Mouse (Mus musculus) midbrain, embryonic 11.5 days (tissue): ENCODE results near the gene Ccdc15. TPM values are rescaled to one million over a fixed set of nuclear protein-coding genes. Genes with fewer than 3 reads are reported as not detected.

Experiments used
- ATAC-seq: fragments of 200-750 bp; cut with Nextera tagmentation; 2 replicates; pipeline ENCODE4 v1.8.0; 2017; ENCODE audit warnings: moderate TSS enrichment, moderate library complexity; ENCODE audit not compliant: low FRiP score
- DNase-seq: peaks from one replicate; pipeline ENCODE4 v3.0.0; 2015; ENCODE audit warnings: low spot score; ENCODE audit errors: missing footprints
- H3K27ac ChIP-seq: fragments of 300-500 bp; sonication (generic); 2 replicates; pipeline ENCODE4 v1.5.1; 2014; ENCODE audit warnings: low read depth, low read length
- H3K27me3 ChIP-seq: fragments of 300-500 bp; sonication (generic); 2 replicates; pipeline ENCODE4 v1.6.1; 2014; ENCODE audit warnings: mild to moderate bottlenecking, low read length, moderate library complexity, mixed read lengths; ENCODE audit not compliant: control insufficient read depth, insufficient read depth
- H3K36me3 ChIP-seq: fragments of 300-500 bp; sonication (generic); 2 replicates; pipeline ENCODE4 v1.6.1; 2014; ENCODE audit warnings: mild to moderate bottlenecking, low read length, moderate library complexity, mixed read lengths; ENCODE audit not compliant: control insufficient read depth, insufficient read depth
- H3K4me1 ChIP-seq: fragments of 300-500 bp; sonication (generic); 2 replicates; pipeline ENCODE4 v1.6.1; 2014; ENCODE audit warnings: low read length; ENCODE audit not compliant: control insufficient read depth, insufficient read depth
- H3K4me2 ChIP-seq: fragments of 300-500 bp; sonication (generic); 2 replicates; pipeline ENCODE4 v1.6.1; 2014; ENCODE audit warnings: mild to moderate bottlenecking, moderate library complexity
- H3K4me3 ChIP-seq: fragments of 300-500 bp; sonication (generic); 2 replicates; pipeline ENCODE4 v1.5.1; 2014; ENCODE audit warnings: low read depth, low read length
- H3K9ac ChIP-seq: fragments of 300-500 bp; sonication (generic); 2 replicates; pipeline ENCODE4 v1.6.1; 2014; ENCODE audit warnings: low read length
- H3K9me3 ChIP-seq: fragments of 300-500 bp; sonication (generic); 2 replicates; pipeline ENCODE4 v1.6.1; 2016; ENCODE audit warnings: low read length; ENCODE audit not compliant: control insufficient read depth
- WGBS: fragments of 180-500 bp; shearing (Covaris S2); extraction: QIAGEN DNeasy Blood & Tissue Kit; methylation state at CpG from one replicate; pipeline ENCODE4 v1.1.7; 2014; 5-methylcytosine and 5-hydroxymethylcytosine counted together
- polyA plus RNA-seq: library from polyadenylated mRNA; unstranded; fragments of >200 nt; fragmentation: Nextera tagmentation; extraction: Ambion mirVana; gene quantifications from 2 replicates; pipeline ENCODE4 v1.2.1, GENCODE M21; 2014

The Ccdc15 gene
- polyA plus RNA-seq: 8.8 and 9.3 TPM in 2 replicates

GRCm38 (mm10) chr9:37347988-37348642, at the start of gene Ccdc15:
Gene Ccdc15, minus strand, starts transcription at chr9:37348432.
- Histone ChIP-seq H3K27ac (peak within 1 kb of the TSS; percentile 80), H3K4me3 (peak within 1 kb of the TSS; percentile 72), H3K4me2 (peak within 1 kb of the TSS; percentile 85), H3K27me3 (no peaks in the 10 kb centered on the region), H3K9me3 (no peaks in the 10 kb centered on the region), H3K36me3 (no peaks in the 10 kb centered on the region), H3K9ac (peak within 1 kb of the TSS; percentile 85), H3K4me1 (peaks cover 12% of the 10 kb centered on the region)
- ATAC-seq (peak; percentile 99), DNase-seq (peak; percentile 100)
- under 1% methylated on average over 41 of the region's 41 CpGs for WGBS

- ATAC-seq (no peak), DNase-seq (peak; percentile 57)
- no peaks in the 10 kb centered on the region for H3K9me3 ChIP-seq
- no peaks in the 10 kb centered on the region for H3K36me3 ChIP-seq
- no peak overlapping the region for H3K4me2 ChIP-seq
- no peak overlapping the region for H3K27ac ChIP-seq
- no peaks in the 10 kb centered on the region for H3K27me3 ChIP-seq
- H3K9ac ChIP-seq: no peak overlapping the region
- 80% methylated on average over 8 of the region's 8 CpGs for WGBS
- H3K4me3 ChIP-seq: no peak overlapping the region
- no peaks in the 10 kb centered on the region for H3K4me1 ChIP-seq
These were observed 45.4 kb upstream of the Ccdc15 start for GRCm38 (mm10) chr9:37393482-37394131.

GRCm38 (mm10) chr9:37392071-37392470, 43.8 kb upstream of the Ccdc15 start:
- DNase-seq: peak; percentile 75
- ATAC-seq: no peak
- H3K9me3 ChIP-seq: no peaks in the 10 kb centered on the region
- H3K4me1 ChIP-seq: no peaks in the 10 kb centered on the region
- no peak overlapping the region for H3K4me3 ChIP-seq
- H3K36me3 ChIP-seq: no peaks in the 10 kb centered on the region
- 51% methylated on average over 2 of the region's 2 CpGs for whole genome bisulfite sequencing
- H3K4me2 ChIP-seq: no peak overlapping the region
- no peak overlapping the region for H3K27ac ChIP-seq
- no peaks in the 10 kb centered on the region for H3K27me3 ChIP-seq
- no peak overlapping the region for H3K9ac ChIP-seq

- Histone ChIP-seq H3K36me3 (no peaks in the 10 kb centered on the region), H3K27ac (no peak overlapping the region), H3K4me2 (no peak overlapping the region), H3K4me1 (no peaks in the 10 kb centered on the region), H3K9ac (no peak overlapping the region), H3K9me3 (no peaks in the 10 kb centered on the region), H3K4me3 (no peak overlapping the region), H3K27me3 (no peaks in the 10 kb centered on the region)
- no peak for DNase-seq
- no peak for ATAC-seq
- 71% methylated on average over 2 of the region's 2 CpGs for WGBS
These were observed 42.7 kb upstream of the Ccdc15 start for GRCm38 (mm10) chr9:37390891-37391290.

GRCm38 (mm10) chr9:37384284-37385182, 36.3 kb upstream of the Ccdc15 start:
- WGBS: 11% methylated on average over 54 of the region's 54 CpGs
- no peaks in the 10 kb centered on the region for H3K9me3 ChIP-seq
- peaks cover 3% of the 10 kb centered on the region; the same call in 1 of the 2 replicates for H3K27me3 ChIP-seq
- H3K9ac ChIP-seq: peak overlapping the region; percentile 82
- peak overlapping the region; percentile 36 for H3K4me3 ChIP-seq
- no peak overlapping the region for H3K27ac ChIP-seq
- peak overlapping the region; percentile 78 for H3K4me2 ChIP-seq
- H3K36me3 ChIP-seq: no peaks in the 10 kb centered on the region
- peaks cover 2% of the 10 kb centered on the region; the same call in 1 of the 2 replicates for H3K4me1 ChIP-seq
- DNase-seq (peak; percentile 93), ATAC-seq (peak; percentile 89)

- Histone ChIP-seq H3K27me3 (peaks cover 3% of the 10 kb centered on the region; the same call in 1 of the 2 replicates), H3K4me2 (no peak overlapping the region), H3K4me3 (no peak overlapping the region), H3K9me3 (no peaks in the 10 kb centered on the region), H3K36me3 (no peaks in the 10 kb centered on the region), H3K9ac (no peak overlapping the region), H3K27ac (no peak overlapping the region), H3K4me1 (peaks cover 2% of the 10 kb centered on the region; the same call in 1 of the 2 replicates)
- peak; percentile 80 for DNase-seq
- ATAC-seq: no peak
- WGBS: 91% methylated on average over 6 of the region's 6 CpGs
These were observed 34.9 kb upstream of the Ccdc15 start for GRCm38 (mm10) chr9:37383161-37383560.

- WGBS: 94% methylated on average over 5 of the region's 5 CpGs
- Histone ChIP-seq H3K4me2 (no peak overlapping the region), H3K36me3 (no peaks in the 10 kb centered on the region), H3K27ac (no peak overlapping the region), H3K4me1 (no peaks in the 10 kb centered on the region), H3K4me3 (no peak overlapping the region), H3K9ac (no peak overlapping the region), H3K9me3 (no peaks in the 10 kb centered on the region), H3K27me3 (no peaks in the 10 kb centered on the region)
- no peak for ATAC-seq
- no peak for DNase-seq
These were observed 27.5 kb upstream of the Ccdc15 start for GRCm38 (mm10) chr9:37375718-37376117.

GRCm38 (mm10) chr9:37371232-37371801, 23.1 kb upstream of the Ccdc15 start:
- 84% methylated on average over 7 of the region's 7 CpGs for WGBS
- no peak overlapping the region for H3K4me3 ChIP-seq
- no peaks in the 10 kb centered on the region for H3K36me3 ChIP-seq
- no peaks in the 10 kb centered on the region for H3K27me3 ChIP-seq
- no peak for ATAC-seq
- H3K27ac ChIP-seq: no peak overlapping the region
- no peak overlapping the region for H3K4me2 ChIP-seq
- no peak overlapping the region for H3K9ac ChIP-seq
- DNase-seq: peak; percentile 53
- H3K9me3 ChIP-seq: no peaks in the 10 kb centered on the region
- H3K4me1 ChIP-seq: no peaks in the 10 kb centered on the region
